Mouse (Mus musculus): Measurements from ENCODE around the gene Kif23.

- no peak for TF ChIP-seq CTCF (IDR thresholded peaks at IDR 0.05; ENCODE audit: low read depth, low read length)
- no peak for TF ChIP-seq POLR2A (IDR thresholded peaks at IDR 0.05; ENCODE audit: extremely low read depth, insufficient read depth, low read length)
These were observed 35.3 kb upstream of the Kif23 start for GRCm38 (mm10) chr9:61981876-61982275.
